In genomic region chr4:40269430-40270032, GRCm38 (mm10) we compare ENCODE assay signal across 8 mouse cellular contexts. TPM values are rescaled to one million over a fixed set of nuclear protein-coding genes. Genes with fewer than 3 reads are reported as not detected.
DNase-seq lines count a peak whose midpoint lies in the region; ATAC-seq and TF ChIP-seq lines count a peak whose summit lies in the region.

TSS of gene Smim27 (plus strand) at chr4:40269579.
TSS of gene Topors (minus strand) at chr4:40269850.

- peak within 1 kb of the TSS; percentile 90 for H3K9ac ChIP-seq in heart, embryonic 15.5 days
- peak within 1 kb of the TSS; percentile 78 for H3K9ac ChIP-seq in liver, embryonic 14.5 days (replicated peaks)
- H3K9ac ChIP-seq in neural tube, embryonic 11.5 days (ENCODE audit: low read length), result peak within 1 kb of the TSS; percentile 85
- H3K9ac ChIP-seq in stomach, postnatal 0 days (ENCODE audit: low read length), result peak within 1 kb of the TSS; percentile 76

- H3K4me2 ChIP-seq in heart, embryonic 15.5 days, result peak within 1 kb of the TSS; percentile 92
- peak within 1 kb of the TSS; percentile 95 for H3K4me2 ChIP-seq in liver, embryonic 14.5 days (ENCODE audit: low read depth)
- peak within 1 kb of the TSS; percentile 83 for H3K4me2 ChIP-seq in neural tube, embryonic 11.5 days (ENCODE audit: low read depth)
- H3K4me2 ChIP-seq in stomach, postnatal 0 days (replicated peaks; ENCODE audit: low read depth), result peak within 1 kb of the TSS; percentile 92

- ATAC-seq in heart, embryonic 15.5 days (replicated peaks; ENCODE audit: insufficient number of reproducible peaks, insufficient read depth, low FRiP score, low read depth), result peak; percentile 97
- ATAC-seq in liver, embryonic 14.5 days (ENCODE audit: insufficient read depth), result peak; percentile 95
- ATAC-seq in neural tube, embryonic 11.5 days (ENCODE audit: insufficient read depth, low FRiP score, low TSS enrichment), result peak; percentile 94
- ATAC-seq in stomach, postnatal 0 days (ENCODE audit: low FRiP score, low TSS enrichment), result peak; percentile 98

- peaks cover 35% of the 10 kb centered on the region for H3K4me1 ChIP-seq in forebrain, embryonic 10.5 days
- H3K4me1 ChIP-seq in heart, embryonic 15.5 days (replicated peaks), result peaks cover 29% of the 10 kb centered on the region
- peaks cover 3 to 7% of the 10 kb centered on the region in 2 experiments; a peak in 3 of 4 replicates for H3K4me1 ChIP-seq in liver, embryonic 14.5 days (replicated peaks; ENCODE audit: control insufficient read depth in 2 of 2, insufficient read depth in 2 of 2, low read length in 1 of 2)
- H3K4me1 ChIP-seq in neural tube, embryonic 11.5 days (ENCODE audit: control insufficient read depth, insufficient read depth, low read length), result peaks cover 6% of the 10 kb centered on the region; the same call in 1 of the 2 replicates
- H3K4me1 ChIP-seq in stomach, postnatal 0 days (replicated peaks; ENCODE audit: control insufficient read depth, insufficient read depth), result 0 out of 2 replicates have a peak, but pooled peaks cover 2% of the 10 kb centered on the region

- H3K9me3 ChIP-seq in forebrain, embryonic 10.5 days, result no peaks in the 10 kb centered on the region
- no peaks in the 10 kb centered on the region for H3K9me3 ChIP-seq in heart, embryonic 15.5 days (replicated peaks)
- no peaks in the 10 kb centered on the region for H3K9me3 ChIP-seq in liver, embryonic 14.5 days (ENCODE audit: control insufficient read depth, low read length)
- no peaks in the 10 kb centered on the region for H3K9me3 ChIP-seq in neural tube, embryonic 11.5 days (ENCODE audit: control insufficient read depth, low read length)
- no peaks in the 10 kb centered on the region for H3K9me3 ChIP-seq in stomach, postnatal 0 days (ENCODE audit: control insufficient read depth, low read length)

- peaks cover 59% of the 10 kb centered on the region for H3K36me3 ChIP-seq in forebrain, embryonic 10.5 days (replicated peaks)
- peaks cover 7% of the 10 kb centered on the region for H3K36me3 ChIP-seq in heart, embryonic 15.5 days
- peaks cover 11% of the 10 kb centered on the region for H3K36me3 ChIP-seq in liver, embryonic 14.5 days (replicated peaks; ENCODE audit: control insufficient read depth, insufficient read depth, low read depth)
- no peaks in the 10 kb centered on the region for H3K36me3 ChIP-seq in neural tube, embryonic 11.5 days (ENCODE audit: control insufficient read depth, insufficient read depth, low read length)
- peaks cover 6% of the 10 kb centered on the region for H3K36me3 ChIP-seq in stomach, postnatal 0 days (ENCODE audit: control insufficient read depth, insufficient read depth, low read length)

- no peaks in the 10 kb centered on the region for H3K27me3 ChIP-seq in forebrain, embryonic 10.5 days (ENCODE audit: poor library complexity, severe bottlenecking)
- H3K27me3 ChIP-seq in heart, embryonic 15.5 days, result no peaks in the 10 kb centered on the region
- no peaks in the 10 kb centered on the region for H3K27me3 ChIP-seq in liver, embryonic 14.5 days (ENCODE audit: control insufficient read depth, insufficient read depth, low read length)
- H3K27me3 ChIP-seq in neural tube, embryonic 11.5 days (ENCODE audit: control insufficient read depth, insufficient read depth, low read length), result no peaks in the 10 kb centered on the region
- no peaks in the 10 kb centered on the region for H3K27me3 ChIP-seq in stomach, postnatal 0 days (ENCODE audit: control insufficient read depth, insufficient read depth, low read length)

- H3K4me3 ChIP-seq in forebrain, embryonic 10.5 days, result peak within 1 kb of the TSS; percentile 76
- H3K4me3 ChIP-seq in heart, embryonic 15.5 days, result peak within 1 kb of the TSS; percentile 76
- peak within 1 kb of the TSS; percentile 92 to 95 for H3K4me3 ChIP-seq in liver, embryonic 14.5 days (ENCODE audit: insufficient read depth in 1 of 2, low read depth in 2 of 2, low read length in 2 of 2)
- peak within 1 kb of the TSS; percentile 85 for H3K4me3 ChIP-seq in neural tube, embryonic 11.5 days (ENCODE audit: low read depth, low read length)
- H3K4me3 ChIP-seq in stomach, postnatal 0 days (ENCODE audit: low read depth, low read length), result peak within 1 kb of the TSS; percentile 70

- peak within 1 kb of the TSS; percentile 97 for H3K27ac ChIP-seq in forebrain, embryonic 10.5 days
- H3K27ac ChIP-seq in heart, embryonic 15.5 days, result peak within 1 kb of the TSS; percentile 98
- H3K27ac ChIP-seq in liver, embryonic 14.5 days, result peak within 1 kb of the TSS; percentile 81
- H3K27ac ChIP-seq in neural tube, embryonic 11.5 days (ENCODE audit: low read depth, low read length), result peak within 1 kb of the TSS; percentile 89
- peak within 1 kb of the TSS; percentile 99 for H3K27ac ChIP-seq in stomach, postnatal 0 days (replicated peaks)

- WGBS in forebrain, embryonic 10.5 days, result under 1% methylated on average over 38 of the region's 38 CpGs
- WGBS in heart, embryonic 15.5 days, result under 1% methylated on average over 38 of the region's 38 CpGs
- WGBS in liver, embryonic 14.5 days (ENCODE audit: insufficient replicate concordance), result under 1% methylated on average over 38 of the region's 38 CpGs
- WGBS in neural tube, embryonic 11.5 days, result under 1% methylated on average over 38 of the region's 38 CpGs
- under 1% methylated on average over 38 of the region's 38 CpGs for WGBS in stomach, postnatal 0 days

- TF ChIP-seq EP300 in liver, embryonic 14.5 days (IDR thresholded peaks at IDR 0.05; ENCODE audit: low read depth), result peak; percentile 28; the same call in 1 of the 2 replicates
- peak; percentile 87 for TF ChIP-seq EP300 in stomach, postnatal 0 days (optimal IDR thresholded peaks at IDR 0.05)

- no peak; the same call in 1 of the 2 replicates for TF ChIP-seq CTCF in liver, embryonic 14.5 days (IDR thresholded peaks at IDR 0.05; ENCODE audit: low read depth)
- TF ChIP-seq CTCF in stomach, postnatal 0 days (IDR thresholded peaks at IDR 0.05; ENCODE audit: low read depth), result no peak

- peak; percentile 87 to 91 for DNase-seq in CD8-positive naive resting alpha-beta T cell, adult 2 months (ENCODE audit: low read depth in 2 of 2, low spot score in 2 of 2)
- DNase-seq in c-Kit-positive CD71-negative TER-119-negative erythroid progenitor cells, embryonic 14.5 days (ENCODE audit: low read depth), result peak; percentile 94
- DNase-seq in forebrain, embryonic 10.5 days (ENCODE audit: extremely low spot score, low spot score), result peak; percentile 98
- peak; percentile 96 to 98 for DNase-seq in kidney, postnatal 25 days
- DNase-seq in liver, embryonic 14.5 days (ENCODE audit: low read depth in 3 of 3, low spot score in 3 of 3), result peak; percentile 89 to 93 (median 90)
- DNase-seq in neural tube, embryonic 11.5 days (ENCODE audit: low spot score), result peak; percentile 95
- DNase-seq in stomach, postnatal 0 days (ENCODE audit: low spot score), result peak; percentile 98

RNA-seq across cellular contexts. Expression of gene Smim27, which starts in this region (rescaled TPM):
- polyA plus RNA-seq in forebrain, embryonic 10.5 days (2016; fragmentation: Nextera tagmentation; extraction: Ambion mirVana), result 26.4 and 26.7 TPM in 2 replicates
- 23.9 and 44.0 TPM in 2 replicates for polyA plus RNA-seq in heart, embryonic 15.5 days (2015; fragmentation: Nextera tagmentation; extraction: Ambion mirVana)
- polyA plus RNA-seq in liver, embryonic 14.5 days (2012; rRNA removed), result 1.9 and 3.2 TPM in 2 replicates
- 20.6 and 24.4 TPM in 2 replicates for polyA plus RNA-seq in liver, embryonic 14.5 days (2014; fragmentation: Nextera tagmentation; extraction: Ambion mirVana)
- polyA plus RNA-seq in neural tube, embryonic 11.5 days (2014; fragmentation: Nextera tagmentation; extraction: Ambion mirVana), result 21.6 and 27.7 TPM in 2 replicates
- polyA plus RNA-seq in stomach, postnatal 0 days (2015; fragmentation: Nextera tagmentation; extraction: Ambion mirVana), result 49.8 and 50.3 TPM in 2 replicates

RNA-seq across cellular contexts. Expression of gene Topors, which starts in this region (rescaled TPM):
- 46.0 and 49.0 TPM in 2 replicates for polyA plus RNA-seq in forebrain, embryonic 10.5 days (2016; fragmentation: Nextera tagmentation; extraction: Ambion mirVana)
- 25.1 and 28.7 TPM in 2 replicates for polyA plus RNA-seq in heart, embryonic 15.5 days (2015; fragmentation: Nextera tagmentation; extraction: Ambion mirVana)
- 4.0 and 7.0 TPM in 2 replicates for polyA plus RNA-seq in liver, embryonic 14.5 days (2012; rRNA removed)
- 11.7 and 13.1 TPM in 2 replicates for polyA plus RNA-seq in liver, embryonic 14.5 days (2014; fragmentation: Nextera tagmentation; extraction: Ambion mirVana)
- polyA plus RNA-seq in neural tube, embryonic 11.5 days (2014; fragmentation: Nextera tagmentation; extraction: Ambion mirVana), result 49.0 and 49.3 TPM in 2 replicates
- 16.3 and 16.8 TPM in 2 replicates for polyA plus RNA-seq in stomach, postnatal 0 days (2015; fragmentation: Nextera tagmentation; extraction: Ambion mirVana)

Comparison
In these comparisons a context has a peak if more than half of its experiments do, and no peak if none do; other contexts are left out.
1. Peak in every context shown above with its lines: DNase-seq, ATAC-seq, H3K4me3 ChIP-seq and H3K27ac ChIP-seq.